Mouse (Mus musculus) testis, adult 2 months (tissue): ENCODE results near the gene Dctpp1.

Source experiments
- CTCF ChIP-seq: fragments of 200-500 bp; IDR thresholded peaks from 2 replicates; pipeline ENCODE4 v1.5.1; 2012; ENCODE audit warnings: low read depth, mild to moderate bottlenecking, inconsistent platforms, low read length, moderate library complexity; ENCODE audit not compliant: control insufficient read depth, insufficient read depth, insufficient replicate concordance
- POLR2A ChIP-seq: fragments of 200-500 bp; IDR thresholded peaks from 2 replicates; pipeline ENCODE4 v1.6.1; 2012; ENCODE audit warnings: low read depth, mild to moderate bottlenecking, inconsistent platforms, low read length, moderate library complexity; ENCODE audit not compliant: control insufficient read depth

- TF ChIP-seq POLR2A (no peak), CTCF (no peak)
These were observed 29.1 kb downstream of the Dctpp1 start for GRCm38 (mm10) chr7:127231376-127231775.
